Mouse (Mus musculus) midbrain, embryonic 10.5 days (tissue): ENCODE results near the gene Rcsd1. TPM values are rescaled to one million over a fixed set of nuclear protein-coding genes. Genes with fewer than 3 reads are reported as not detected.

Experiments used
- DNase-seq: peaks from one replicate; pipeline ENCODE4 v3.0.0-alpha.2; 2017; ENCODE audit warnings: low spot score
- H3K27ac ChIP-seq: fragments of 300-500 bp; sonication (generic); replicated peaks from 2 replicates; pipeline ENCODE4 v1.5.1; 2016; ENCODE audit warnings: mild to moderate bottlenecking
- H3K27me3 ChIP-seq: fragments of 300-500 bp; sonication (generic); 2 replicates; pipeline ENCODE4 v1.6.1; 2016; ENCODE audit warnings: low read depth, mild to moderate bottlenecking; ENCODE audit not compliant: poor library complexity, severe bottlenecking
- H3K36me3 ChIP-seq: fragments of 300-500 bp; sonication (generic); 2 replicates; pipeline ENCODE4 v1.6.1; 2016; ENCODE audit warnings: mild to moderate bottlenecking, moderate library complexity
- H3K4me1 ChIP-seq: fragments of 300-500 bp; sonication (generic); 2 replicates; pipeline ENCODE4 v1.6.1; 2016
- H3K4me3 ChIP-seq: fragments of 300-500 bp; sonication (generic); 2 replicates; pipeline ENCODE4 v1.5.1; 2016; ENCODE audit warnings: mild to moderate bottlenecking, moderate library complexity
- H3K9me3 ChIP-seq: fragments of 300-500 bp; sonication (generic); replicated peaks from 2 replicates; pipeline ENCODE4 v1.6.1; 2016; ENCODE audit warnings: mild to moderate bottlenecking
- WGBS: fragments of 180-500 bp; shearing (Covaris S2); methylation state at CpG from one replicate; pipeline ENCODE4 v1.1.7; 2016; 5-methylcytosine and 5-hydroxymethylcytosine counted together
- polyA plus RNA-seq: library from polyadenylated mRNA; unstranded; fragments of >200 nt; fragmentation: Nextera tagmentation; extraction: Ambion mirVana; gene quantifications from 2 replicates; pipeline ENCODE4 v1.2.1, GENCODE M21; 2016

Gene Rcsd1
- polyA plus RNA-seq, 1 experiment from 2014 or later: 8.7 TPM

DNA sequence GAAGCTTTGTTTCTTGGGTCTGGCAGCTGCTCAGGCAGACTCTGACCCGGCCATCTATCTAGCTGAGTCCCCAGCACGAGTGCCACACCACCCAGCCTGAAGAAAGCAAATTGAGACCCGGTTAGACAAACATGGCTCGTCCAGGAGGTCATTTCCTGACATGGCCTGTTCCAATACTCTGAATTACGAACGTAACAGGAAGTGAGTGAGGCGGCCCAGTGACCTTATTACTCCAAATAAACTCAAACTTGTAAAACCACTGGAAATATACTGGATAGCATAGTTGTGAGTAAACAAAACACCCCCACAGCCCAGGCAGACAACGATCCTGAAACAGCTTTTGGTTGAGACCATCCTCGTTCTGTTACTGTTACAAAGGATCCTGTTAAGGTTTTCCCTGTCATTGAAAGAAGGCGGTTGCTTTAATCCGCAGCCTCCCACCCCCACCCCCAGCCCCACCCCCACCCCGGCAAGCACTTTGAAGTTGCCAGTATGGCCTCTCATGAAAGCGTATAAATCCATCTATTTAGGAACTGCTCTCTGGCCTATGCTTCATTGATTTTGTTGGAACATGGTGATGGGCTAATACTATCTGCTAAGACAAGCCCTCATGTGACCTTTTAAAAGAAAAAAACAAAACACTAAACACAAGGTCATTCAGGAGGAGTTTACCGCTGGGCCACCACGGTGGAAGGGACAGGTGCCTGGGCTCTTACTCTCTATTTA is 92.2 kb downstream of the Rcsd1 start:
- peaks cover 47% of the 10 kb centered on the region for H3K36me3 ChIP-seq
- peak; percentile 50 for DNase-seq
- peaks cover 12% of the 10 kb centered on the region; the same call in 1 of the 2 replicates for H3K9me3 ChIP-seq
- no peaks in the 10 kb centered on the region for H3K27me3 ChIP-seq
- H3K4me3 ChIP-seq: peak overlapping the region; percentile 32
- H3K4me1 ChIP-seq: peaks cover 33% of the 10 kb centered on the region
- WGBS: 12% methylated on average over 15 of the region's 15 CpGs
- peak overlapping the region; percentile 78 for H3K27ac ChIP-seq

DNA sequence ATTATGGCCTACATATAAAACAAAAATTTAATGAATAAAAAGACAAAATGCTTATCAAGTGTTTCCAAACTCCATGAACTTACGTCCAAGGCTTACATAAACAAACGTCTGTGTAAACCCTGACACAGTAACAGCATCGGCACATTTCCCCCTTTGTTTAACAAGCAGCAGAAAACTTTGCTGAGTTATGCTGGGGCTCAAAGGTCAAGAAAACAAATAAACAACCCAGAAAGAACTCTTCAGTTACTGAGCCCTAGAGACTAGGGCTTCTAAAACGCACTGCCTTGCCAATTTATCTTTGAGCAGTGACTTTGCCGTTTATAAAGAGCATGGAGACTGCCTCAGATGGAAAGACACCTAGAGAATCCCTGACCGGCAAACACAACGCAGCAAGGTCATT is 92.9 kb downstream of the Rcsd1 start:
- Histone ChIP-seq H3K9me3 (peaks cover 12% of the 10 kb centered on the region; the same call in 1 of the 2 replicates), H3K27ac (peak overlapping the region; percentile 78), H3K4me3 (no peak overlapping the region), H3K27me3 (no peaks in the 10 kb centered on the region), H3K36me3 (peaks cover 44% of the 10 kb centered on the region), H3K4me1 (peaks cover 40% of the 10 kb centered on the region)
- 50% methylated on average over 7 of the region's 7 CpGs for WGBS
- no peak for DNase-seq

DNA sequence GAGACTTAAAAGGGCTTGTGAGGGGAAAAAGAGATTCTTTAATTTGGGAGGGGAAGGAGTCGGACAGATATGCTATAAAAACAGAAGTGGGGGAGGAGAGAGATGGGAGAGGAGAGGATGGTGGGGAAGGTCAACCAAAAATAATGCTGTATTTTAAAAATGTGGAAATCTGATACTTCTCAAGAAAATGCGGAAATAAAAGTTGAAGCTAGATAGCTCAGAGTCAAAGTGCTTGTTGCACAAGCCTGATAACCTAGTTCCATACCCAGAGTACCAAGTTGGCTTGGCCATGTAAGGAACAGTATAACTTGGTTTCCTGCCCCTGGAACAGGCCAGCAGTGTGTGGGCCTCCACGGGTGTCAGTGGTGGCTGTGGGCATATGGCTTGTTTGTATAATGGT is 94.8 kb downstream of the Rcsd1 start:
- peaks cover 57% of the 10 kb centered on the region for H3K4me1 ChIP-seq
- no peak for DNase-seq

DNA sequence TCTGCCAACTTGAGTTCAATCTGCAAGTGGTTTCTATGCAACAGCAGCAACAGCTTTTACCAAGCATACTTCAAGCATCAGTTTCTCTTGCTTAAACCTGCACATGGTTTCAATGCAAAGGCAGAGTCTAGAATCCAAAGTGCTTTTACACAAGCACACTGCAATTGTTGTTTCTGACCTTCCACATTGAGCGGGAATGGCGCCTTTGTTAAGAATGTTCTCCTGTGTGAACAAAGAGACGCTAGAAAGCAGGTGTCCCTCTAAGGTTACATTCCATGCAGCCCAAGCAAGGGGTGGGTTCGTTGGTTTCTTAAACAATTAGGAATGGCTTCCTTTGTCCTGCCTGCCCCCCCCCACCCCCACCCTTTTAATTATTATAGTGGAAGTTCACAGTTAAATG is 95.6 kb downstream of the Rcsd1 start:
- DNase-seq: no peak
- Histone ChIP-seq H3K36me3 (peaks cover 33% of the 10 kb centered on the region), H3K27ac (no peak overlapping the region), H3K4me3 (no peak overlapping the region), H3K4me1 (peaks cover 58% of the 10 kb centered on the region), H3K9me3 (peaks cover 12% of the 10 kb centered on the region; the same call in 1 of the 2 replicates), H3K27me3 (no peaks in the 10 kb centered on the region)
- WGBS: 84% methylated on average over 4 of the region's 4 CpGs

More for the DNA sequence above, 94.8 kb downstream of the Rcsd1 start:
- H3K4me3 ChIP-seq: no peak overlapping the region
- no peaks in the 10 kb centered on the region for H3K27me3 ChIP-seq
- no peak overlapping the region for H3K27ac ChIP-seq
- peaks cover 33% of the 10 kb centered on the region for H3K36me3 ChIP-seq
- H3K9me3 ChIP-seq: peaks cover 12% of the 10 kb centered on the region; the same call in 1 of the 2 replicates
- WGBS: 94% methylated on average over 3 of the region's 3 CpGs

DNA sequence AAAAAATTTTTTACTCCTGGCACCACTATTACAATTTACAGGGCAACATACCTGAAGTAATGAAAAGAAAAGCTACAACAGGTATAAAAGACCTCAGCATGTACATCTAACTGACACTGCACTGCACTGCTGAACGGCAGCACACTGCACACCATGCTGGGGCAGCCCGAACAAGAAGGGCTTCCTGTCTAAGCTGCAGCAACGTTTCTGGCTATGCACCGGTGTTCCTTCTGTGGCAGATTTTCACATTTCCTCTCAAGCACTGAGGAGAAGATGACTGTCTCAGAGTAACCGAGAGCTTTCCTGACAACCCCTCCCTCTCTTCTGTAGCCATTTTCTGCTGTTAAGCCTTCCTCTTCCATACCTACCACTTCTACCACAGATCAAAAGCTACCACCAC is 96.8 kb downstream of the Rcsd1 start:
- Histone ChIP-seq H3K4me3 (no peak overlapping the region), H3K27ac (no peak overlapping the region), H3K27me3 (no peaks in the 10 kb centered on the region), H3K36me3 (peaks cover 42% of the 10 kb centered on the region), H3K4me1 (peaks cover 47% of the 10 kb centered on the region), H3K9me3 (peaks cover 12% of the 10 kb centered on the region; the same call in 1 of the 2 replicates)
- DNase-seq: no peak
- 87% methylated on average over 5 of the region's 5 CpGs for WGBS

DNA sequence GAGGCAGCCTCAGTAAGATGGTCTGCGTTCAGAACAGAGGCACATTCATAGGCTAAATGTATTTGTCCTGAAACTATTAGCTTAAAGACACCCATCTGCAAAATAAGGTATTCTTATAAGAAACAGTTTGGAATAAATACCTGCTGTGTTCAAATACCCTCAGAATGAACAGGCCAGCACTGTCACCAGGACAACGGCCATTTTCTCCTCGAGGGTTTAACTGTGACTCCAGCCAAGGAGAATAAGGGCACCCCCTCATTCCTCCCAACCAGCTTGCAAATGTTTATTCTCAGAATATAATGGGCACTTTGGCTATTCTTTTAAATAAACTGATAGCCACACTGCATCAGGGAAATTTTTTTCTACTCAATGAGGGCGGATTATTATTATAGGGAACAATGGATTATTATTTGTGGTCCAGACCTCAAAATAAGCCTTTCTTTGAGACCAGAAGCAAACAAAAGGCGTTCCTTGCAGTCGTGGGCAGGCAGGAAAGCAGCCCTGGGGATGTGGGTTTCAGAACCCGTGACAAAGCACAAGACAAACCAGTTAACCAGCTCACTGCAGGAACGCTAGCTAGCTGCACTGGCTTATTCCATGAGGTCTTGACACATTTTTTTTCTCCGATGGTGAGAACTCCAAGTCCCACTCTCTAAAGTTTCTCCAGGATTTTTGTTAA is 99.1 kb downstream of the Rcsd1 start:
- peak overlapping the region; percentile 82 for H3K27ac ChIP-seq
- peaks cover 7% of the 10 kb centered on the region; the same call in 1 of the 2 replicates for H3K9me3 ChIP-seq
- H3K4me1 ChIP-seq: peaks cover 31% of the 10 kb centered on the region
- WGBS: 39% methylated on average over 9 of the region's 9 CpGs
- H3K4me3 ChIP-seq: no peak overlapping the region
- peaks cover 54% of the 10 kb centered on the region for H3K36me3 ChIP-seq
- DNase-seq: no peak
- no peaks in the 10 kb centered on the region for H3K27me3 ChIP-seq

DNA sequence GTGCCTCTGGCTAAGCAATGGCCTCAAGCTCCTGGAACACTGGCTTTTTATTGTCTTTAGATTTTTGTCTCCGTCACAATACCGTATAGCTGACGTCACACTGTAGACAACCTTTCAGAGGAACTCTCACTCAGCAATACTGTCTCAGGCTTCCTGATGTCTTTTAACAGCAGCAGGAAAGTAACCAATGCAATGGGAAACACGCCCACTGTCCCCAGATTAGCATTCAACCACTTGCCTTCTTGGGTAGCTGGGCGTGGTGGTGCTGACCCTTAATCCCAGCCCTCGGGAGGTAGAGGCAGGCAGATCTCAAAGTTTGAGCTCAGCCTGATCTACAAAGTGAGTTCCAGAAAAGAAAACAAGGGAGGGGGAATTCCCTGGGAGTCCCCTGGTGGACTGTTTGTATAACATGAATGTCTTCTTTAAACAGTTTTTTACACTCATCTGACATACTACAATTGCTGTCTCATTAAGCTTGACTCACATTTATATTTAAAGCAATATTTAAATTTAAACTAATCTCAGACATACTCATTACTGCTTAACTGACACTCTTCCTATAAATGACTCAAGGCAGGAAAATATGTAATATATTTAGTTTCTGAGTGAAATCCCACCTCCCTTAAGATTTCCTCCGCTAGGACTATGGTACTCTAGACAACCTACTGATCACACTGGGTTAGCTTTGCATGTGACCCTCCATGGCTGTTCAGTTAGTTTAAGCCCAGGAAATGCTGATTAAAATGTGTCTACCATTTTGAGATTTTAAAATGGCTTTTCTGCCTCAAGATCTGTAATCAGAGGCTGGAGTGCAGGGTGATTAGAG is 99.8 kb downstream of the Rcsd1 start:
- peaks cover 54% of the 10 kb centered on the region for H3K36me3 ChIP-seq
- H3K27me3 ChIP-seq: no peaks in the 10 kb centered on the region
- H3K4me3 ChIP-seq: no peak overlapping the region
- 60% methylated on average over 7 of the region's 7 CpGs for WGBS
- no peak for DNase-seq
- H3K9me3 ChIP-seq: no peaks in the 10 kb centered on the region
- H3K27ac ChIP-seq: peak overlapping the region; percentile 82; the same call in 1 of the 2 replicates
- H3K4me1 ChIP-seq: peaks cover 31% of the 10 kb centered on the region

DNA sequence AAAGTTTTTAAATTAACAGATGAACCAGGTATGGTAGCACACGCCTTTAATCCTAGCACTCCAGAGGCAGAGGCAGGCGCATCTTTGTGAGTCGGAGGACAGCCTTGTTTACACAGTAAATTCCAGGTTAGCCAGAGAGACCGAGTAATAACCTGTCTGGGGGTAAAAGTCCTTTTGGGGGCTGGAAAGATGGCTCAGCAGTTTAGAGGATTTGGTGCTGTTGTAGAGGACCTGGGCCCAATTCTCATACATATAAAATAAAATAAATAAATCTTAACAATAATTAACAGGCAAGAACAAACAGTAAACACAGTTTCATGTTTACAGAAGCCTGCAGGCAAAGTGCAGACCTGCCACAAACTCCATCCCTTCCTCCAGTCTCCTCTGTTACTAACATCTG is 100.7 kb downstream of the Rcsd1 start:
- peaks cover 54% of the 10 kb centered on the region for H3K36me3 ChIP-seq

DNA sequence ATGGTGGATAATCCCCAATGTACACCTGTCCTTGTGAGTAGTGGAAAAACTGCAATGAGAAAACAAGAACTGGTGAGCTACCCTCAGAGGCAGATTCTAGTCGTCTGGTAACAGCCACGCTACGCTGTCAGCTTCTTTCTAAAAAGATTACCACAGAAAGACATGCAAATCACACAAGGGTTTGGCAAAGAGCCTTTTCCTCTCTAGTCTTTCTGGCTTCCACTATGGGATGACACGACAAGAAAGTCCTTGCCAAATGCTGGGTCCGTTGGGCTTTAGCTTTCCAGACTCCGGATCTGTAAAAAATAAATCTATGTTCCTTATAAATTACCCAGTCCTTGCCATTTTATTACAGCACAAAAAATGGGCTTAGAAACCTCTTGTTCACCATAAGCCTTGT is 103.8 kb downstream of the Rcsd1 start:
- 95% methylated on average over 6 of the region's 6 CpGs for WGBS
- Histone ChIP-seq H3K4me3 (no peak overlapping the region), H3K36me3 (peaks cover 78% of the 10 kb centered on the region), H3K4me1 (peaks cover 18% of the 10 kb centered on the region), H3K27me3 (no peaks in the 10 kb centered on the region), H3K9me3 (no peaks in the 10 kb centered on the region), H3K27ac (no peak overlapping the region)
- no peak for DNase-seq

More for the DNA sequence above, 100.7 kb downstream of the Rcsd1 start:
- Histone ChIP-seq H3K4me1 (peaks cover 31% of the 10 kb centered on the region), H3K4me3 (no peak overlapping the region), H3K9me3 (no peaks in the 10 kb centered on the region), H3K27me3 (no peaks in the 10 kb centered on the region), H3K27ac (no peak overlapping the region)
- no peak for DNase-seq
- 89% methylated on average over 4 of the region's 4 CpGs for WGBS

DNA sequence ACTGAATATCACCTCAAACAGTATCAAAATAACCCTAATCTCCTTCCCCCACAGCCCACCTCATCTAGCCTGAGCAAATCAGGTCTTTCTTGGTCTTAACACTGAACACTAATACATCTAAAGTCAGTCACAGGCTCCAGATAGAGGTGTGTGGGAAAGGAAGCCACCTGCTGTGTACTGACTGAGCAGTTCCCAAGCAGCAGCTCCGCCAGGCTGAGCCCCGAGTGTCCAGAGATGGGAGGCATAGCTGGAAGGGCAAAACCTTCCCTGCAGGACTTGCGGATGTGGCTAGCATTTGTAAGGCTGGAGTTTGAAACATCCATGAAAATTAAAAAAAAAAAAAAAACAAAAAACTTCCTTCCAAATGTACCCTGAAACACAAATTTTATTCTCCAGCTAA is 104.4 kb downstream of the Rcsd1 start:
- Histone ChIP-seq H3K27ac (no peak overlapping the region), H3K9me3 (no peaks in the 10 kb centered on the region), H3K36me3 (peaks cover 79% of the 10 kb centered on the region), H3K4me1 (peaks cover 11% of the 10 kb centered on the region), H3K27me3 (no peaks in the 10 kb centered on the region), H3K4me3 (no peak overlapping the region)
- 91% methylated on average over 3 of the region's 3 CpGs for WGBS
- DNase-seq: no peak

DNA sequence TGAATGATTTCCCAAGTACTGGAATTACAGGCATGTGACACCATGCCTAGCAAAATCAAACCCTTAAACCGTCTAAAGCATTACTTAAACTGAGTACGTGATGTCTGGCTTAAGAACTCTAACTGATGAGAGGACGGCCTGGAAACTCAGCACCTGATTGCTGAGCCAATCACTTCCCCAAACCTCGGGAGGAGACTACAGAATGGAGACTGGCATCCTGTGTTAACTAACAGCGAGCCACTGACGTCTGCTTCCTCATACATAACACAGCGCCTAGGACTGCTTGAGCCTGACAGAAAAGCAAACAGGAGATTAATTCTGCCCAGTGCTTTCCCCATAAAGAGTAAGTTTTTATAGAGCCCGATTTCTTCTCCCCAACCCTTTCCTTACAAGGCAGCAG is 105.4 kb downstream of the Rcsd1 start:
- H3K27ac ChIP-seq: no peak overlapping the region
- WGBS: 91% methylated on average over 8 of the region's 8 CpGs
- no peak overlapping the region for H3K4me3 ChIP-seq
- peaks cover 83% of the 10 kb centered on the region for H3K36me3 ChIP-seq
- H3K27me3 ChIP-seq: no peaks in the 10 kb centered on the region
- peaks cover 2% of the 10 kb centered on the region for H3K4me1 ChIP-seq
- H3K9me3 ChIP-seq: no peaks in the 10 kb centered on the region
- no peak for DNase-seq

DNA sequence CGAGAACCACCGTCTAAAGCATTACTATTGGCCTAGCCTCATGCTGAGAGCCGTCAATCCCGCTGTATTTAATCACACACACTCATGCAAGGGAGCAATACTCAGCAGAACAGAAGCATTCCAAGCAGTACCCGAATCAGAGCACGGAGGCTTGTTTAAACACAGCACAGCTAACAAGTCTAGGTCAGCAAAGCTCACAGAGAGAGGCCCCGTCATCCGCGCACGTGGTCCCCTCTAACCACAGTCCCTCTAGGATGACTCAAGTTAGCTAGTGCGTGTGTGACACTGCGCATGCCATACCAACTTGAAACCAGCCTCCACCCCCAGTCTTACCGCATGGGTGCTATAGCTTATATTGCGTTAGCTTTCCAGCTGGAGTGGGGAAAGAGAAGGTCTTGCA is 106.3 kb downstream of the Rcsd1 start:
- WGBS: 95% methylated on average over 14 of the region's 14 CpGs
- Histone ChIP-seq H3K4me3 (no peak overlapping the region), H3K27ac (no peak overlapping the region), H3K4me1 (no peaks in the 10 kb centered on the region), H3K9me3 (no peaks in the 10 kb centered on the region), H3K27me3 (no peaks in the 10 kb centered on the region), H3K36me3 (peaks cover 89% of the 10 kb centered on the region)
- no peak for DNase-seq
